Mouse (Mus musculus) ES-CJ7 (cell line): ENCODE measurements around the gene Gm20683.
"Not testable (repeated sequence)": the region's sequence is repeated elsewhere in the genome, so short reads cannot be mapped to it uniquely, and the experiment has no call there.

Source experiments
- DNase-seq: peaks from one replicate; pipeline ENCODE4 v3.0.0; 2011; ENCODE audit warnings: low read depth, low spot score

Gm20683 gene

DNA sequence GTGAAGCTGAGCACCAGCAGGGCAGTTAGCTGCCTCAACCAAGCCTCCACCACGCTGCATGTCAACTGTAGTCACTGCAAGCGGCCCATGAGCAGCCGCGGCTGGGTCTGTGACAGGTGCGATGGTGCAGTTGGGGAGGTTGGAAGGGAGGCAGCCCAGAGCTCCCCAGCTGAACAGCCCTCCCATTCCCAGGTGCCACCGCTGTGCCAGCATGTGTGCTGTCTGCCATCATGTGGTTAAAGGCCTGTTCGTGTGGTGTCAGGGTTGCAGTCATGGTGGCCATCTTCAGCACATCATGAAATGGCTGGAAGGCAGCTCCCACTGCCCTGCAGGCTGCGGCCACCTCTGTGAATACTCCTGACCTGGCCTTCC lies 13.4 kb downstream of the Gm20683 start:
- no peak for DNase-seq

- no peak for DNase-seq
Observed at GRCm38 (mm10) chr17:25827546-25828222, 13.9 kb downstream of the Gm20683 start.

GRCm38 (mm10) chr17:25827011-25827410 lies 14.6 kb downstream of the Gm20683 start:
- no peak for DNase-seq

GRCm38 (mm10) chr17:25825984-25826570 lies 15.5 kb downstream of the Gm20683 start:
- no peak for DNase-seq

GRCm38 (mm10) chr17:25825311-25825710 lies 16.3 kb downstream of the Gm20683 start:
- no peak for DNase-seq

GRCm38 (mm10) chr17:25824362-25825142 lies 17.0 kb downstream of the Gm20683 start:
- no peak for DNase-seq

- DNase-seq, result peak; percentile 95
Observed at GRCm38 (mm10) chr17:25823452-25823851, 18.1 kb downstream of the Gm20683 start, which contains the start of gene Wdr24. TSS of gene Wdr24 (plus strand) at chr17:25823627.

- DNase-seq, result peak; percentile 72
Observed at GRCm38 (mm10) chr17:25818851-25819780, 22.4 kb downstream of the Gm20683 start.

- no peak for DNase-seq
Observed at GRCm38 (mm10) chr17:25817662-25818061, 23.9 kb downstream of the Gm20683 start.

DNA sequence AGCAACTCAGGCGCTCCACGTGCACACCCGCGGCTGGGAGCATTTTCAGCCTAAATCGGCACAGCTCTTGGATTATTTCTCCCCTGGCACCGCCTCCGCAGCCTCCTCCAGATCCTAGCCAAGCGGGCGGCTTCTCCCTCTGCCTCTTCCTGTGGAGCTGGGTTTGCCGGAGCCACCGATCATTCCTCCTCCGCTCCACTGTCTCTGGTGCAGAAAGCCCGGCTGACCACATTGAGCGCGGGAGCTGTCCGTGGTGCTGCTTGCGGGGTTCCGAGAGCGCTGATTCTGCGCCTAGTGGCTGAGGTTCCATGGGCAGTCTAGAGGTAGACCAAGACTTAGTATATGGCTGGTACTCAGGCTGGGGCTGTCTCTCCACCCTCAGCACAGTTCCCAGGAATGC lies 28.1 kb downstream of the Gm20683 start:
- DNase-seq, result peak; percentile 91

DNA sequence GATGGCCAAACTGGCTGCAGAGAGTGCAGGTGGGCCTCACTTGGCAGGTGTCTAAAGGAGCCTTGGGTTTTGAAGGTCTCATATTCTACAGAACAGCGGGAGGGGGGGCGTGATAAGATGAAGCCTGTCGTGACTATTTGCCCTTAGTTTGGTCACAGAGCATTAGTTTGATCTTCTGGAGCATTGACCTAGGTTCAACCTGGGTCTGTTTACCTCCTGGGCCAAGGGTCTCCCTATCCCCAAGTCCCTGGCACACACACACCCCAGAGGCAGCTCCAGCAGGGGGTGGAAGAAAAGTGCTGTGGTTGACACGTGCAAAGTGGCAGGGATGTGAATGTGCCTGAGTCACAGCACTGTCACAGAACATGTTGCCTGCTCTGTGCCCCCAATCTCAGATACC lies 30.7 kb downstream of the Gm20683 start:
- DNase-seq, result no peak

DNA sequence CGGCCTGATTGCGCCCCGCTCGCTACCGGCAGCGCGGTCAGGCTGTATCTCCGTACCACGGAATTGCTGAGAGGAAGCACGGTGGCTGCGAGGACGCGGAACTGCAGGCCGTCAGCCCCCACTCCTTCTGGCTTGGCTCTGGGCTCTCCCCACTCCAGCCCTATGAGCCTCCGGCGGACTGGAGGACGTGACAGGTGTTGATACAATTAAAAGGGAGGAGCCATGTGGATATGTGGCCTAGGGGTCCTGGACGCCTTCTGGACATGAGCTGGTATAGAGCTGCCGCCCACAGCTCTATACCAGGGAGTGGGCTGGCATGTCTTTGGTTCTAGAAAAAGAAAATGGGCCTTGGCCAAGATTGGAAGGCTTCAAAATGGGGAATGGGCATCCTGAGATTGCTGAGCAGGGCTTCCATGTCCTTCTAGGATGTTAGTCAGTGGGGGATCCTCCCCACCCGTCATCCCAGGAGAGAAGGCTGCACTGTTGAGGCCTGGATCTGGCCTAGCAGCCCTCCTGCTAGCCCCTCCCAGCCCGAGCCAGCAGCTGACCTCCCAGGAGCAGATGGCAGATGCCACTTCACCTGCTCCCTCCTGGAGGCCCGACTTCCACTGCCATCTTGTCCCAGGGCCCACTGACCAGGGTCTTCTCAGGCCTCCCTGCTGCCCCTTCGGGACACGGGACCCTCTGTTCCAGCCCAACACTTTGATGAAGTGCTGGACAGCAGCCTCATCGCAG lies 31.8 kb downstream of the Gm20683 start:
- DNase-seq, result no peak

GRCm38 (mm10) chr17:25808789-25809605 lies 32.6 kb downstream of the Gm20683 start, which contains the start of gene Fbxl16:
TSS of gene Fbxl16 (plus strand) at chr17:25809085.
- DNase-seq, result peak; percentile 85

DNA sequence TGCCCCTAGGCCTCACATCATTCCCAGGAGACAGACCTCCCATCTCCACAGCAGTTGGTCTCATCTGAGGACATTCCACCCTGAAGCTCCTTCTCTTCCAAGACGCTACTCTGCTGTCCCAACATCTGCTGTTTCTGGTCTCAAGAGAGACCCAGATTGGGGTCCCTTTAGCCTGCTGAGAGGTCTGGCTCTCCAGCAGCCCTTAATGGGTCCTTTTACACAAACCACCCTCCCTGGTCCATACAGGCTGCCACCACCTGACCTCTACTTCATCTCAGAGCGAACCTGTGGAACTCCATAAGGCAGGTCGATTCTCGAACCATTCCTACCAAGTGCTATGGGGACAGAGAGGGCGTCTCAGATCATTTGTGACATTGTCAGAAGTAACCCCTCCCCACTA lies 33.5 kb downstream of the Gm20683 start:
- DNase-seq, result no peak

DNA sequence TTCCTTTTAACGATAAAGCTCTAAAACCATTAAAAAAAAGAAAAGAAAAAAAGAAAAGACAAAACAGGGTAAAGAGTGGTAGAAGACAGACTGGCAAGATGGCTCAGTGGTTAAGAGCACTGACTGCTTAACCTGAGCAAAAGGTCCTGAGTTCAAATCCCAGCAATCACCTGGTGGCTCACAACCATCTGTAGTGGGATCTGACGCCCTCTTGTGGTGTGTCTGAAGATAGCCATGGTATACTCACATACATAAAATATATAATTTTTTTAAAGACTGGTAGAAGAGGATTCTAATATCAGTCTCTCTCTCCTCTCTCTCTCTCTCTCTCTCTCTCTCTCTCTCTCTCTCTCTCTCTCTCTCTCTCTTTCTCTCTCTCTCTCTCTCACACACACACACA lies 34.1 kb downstream of the Gm20683 start:
- not testable (repeated sequence) for DNase-seq

DNA sequence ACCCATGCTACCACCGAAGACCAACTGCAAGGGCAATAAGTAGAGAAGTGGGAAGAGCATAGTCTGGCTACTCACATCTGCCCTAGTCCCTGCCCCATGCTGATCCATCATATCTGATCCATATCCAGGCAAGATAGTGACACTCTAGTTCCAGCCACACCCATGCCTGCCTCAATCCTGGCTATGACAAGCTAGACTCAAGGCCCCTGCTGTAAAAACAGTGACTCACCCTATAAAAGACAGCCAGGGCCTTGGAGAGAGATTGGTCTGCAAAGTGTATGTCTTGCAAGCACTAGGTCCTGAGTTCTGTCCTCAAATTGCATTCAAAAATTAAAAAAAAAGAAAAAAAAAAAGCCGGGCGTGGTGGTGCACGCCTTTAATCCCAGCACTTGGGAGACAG lies 35.1 kb downstream of the Gm20683 start:
- DNase-seq, result no peak

DNA sequence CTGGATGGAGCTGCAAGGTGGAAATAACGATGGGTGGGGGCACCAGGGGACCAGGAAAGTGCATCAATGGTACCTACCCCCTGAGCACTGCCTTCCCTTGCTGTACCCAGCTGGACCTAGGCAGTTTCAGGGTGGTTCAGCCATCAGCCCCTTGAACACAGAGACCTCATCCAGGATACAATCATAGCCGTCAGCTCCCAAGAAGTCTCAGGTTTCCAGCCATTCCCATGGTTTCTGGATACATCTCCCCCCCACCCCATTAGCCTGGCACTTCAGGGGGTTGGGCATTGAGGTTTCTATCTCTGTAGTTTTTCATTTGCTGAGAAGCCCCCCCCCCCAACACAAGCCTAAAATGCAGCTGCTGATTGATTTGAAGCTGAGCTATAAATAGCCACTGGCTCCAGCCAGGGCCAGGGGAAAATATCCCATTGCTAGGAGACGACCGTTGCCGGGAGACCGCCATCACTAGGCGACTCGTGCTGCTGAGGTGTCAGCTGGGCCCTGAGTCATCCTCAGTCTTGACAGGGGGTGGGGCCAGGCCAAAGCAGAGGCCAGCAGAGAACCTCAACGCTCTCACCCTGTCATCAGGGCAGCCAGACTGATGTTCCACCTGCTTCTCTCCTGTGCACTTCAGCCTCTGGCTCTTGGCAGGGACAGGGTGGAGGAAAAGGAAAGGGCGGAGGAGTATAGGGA lies 38.6 kb downstream of the Gm20683 start:
- peak; percentile 33 for DNase-seq

GRCm38 (mm10) chr17:25801029-25801428 lies 40.5 kb downstream of the Gm20683 start:
- DNase-seq, result peak; percentile 79

- peak; percentile 84 for DNase-seq
Observed at GRCm38 (mm10) chr17:25796951-25797369, 44.6 kb downstream of the Gm20683 start, which contains the start of gene Metrn. TSS of gene Metrn (minus strand) at chr17:25797136.
